Mouse (Mus musculus) heart, postnatal 10 days (tissue): ENCODE measurements around the gene BC055324. TPM values are rescaled to one million over a fixed set of nuclear protein-coding genes. Genes with fewer than 3 reads are reported as not detected.

ENCODE experiments used
- total RNA-seq, 2 experiments: library from RNA; stranded (reverse); gene quantifications; 2 replicates each; pipeline ENCODE4 v1.2.3; 2021

Gene BC055324
- total RNA-seq, 2 experiments from 2014 or later = 1.5 to 3.3 TPM

Other genes with a start within 250 kb of the BC055324 start
- 10 to 100 TPM; 24.8 to 26.1 TPM for gene Kifap3, start 215.2 kb downstream of the BC055324 start, total RNA-seq
- 1 to 10 TPM; 9.0 to 9.1 TPM for gene Scyl3, start 65.7 kb downstream of the BC055324 start, total RNA-seq
- 1 to 10 TPM; 3.4 to 4.7 TPM for gene Mettl18, start 93 bp upstream of the BC055324 start, total RNA-seq
- 1 to 10 TPM; 2.3 to 3.6 TPM for gene Sele, start 53.4 kb upstream of the BC055324 start, total RNA-seq
- 1 to 10 TPM; 1.4 to 1.6 TPM for gene Sell, start 67.2 kb upstream of the BC055324 start, total RNA-seq
- 1 to 10 TPM in 1 of 2 experiments, under 1 TPM in 1; 0.98 to 1.2 TPM for gene Selp, start 120.5 kb upstream of the BC055324 start, total RNA-seq
- 1 to 10 TPM in 1 of 2 experiments, under 1 TPM in 1; 0.60 to 1.1 TPM for gene F5, start 157.0 kb upstream of the BC055324 start, total RNA-seq